Mouse (Mus musculus): Measurements from ENCODE around the gene Wbp11. TPM values are rescaled to one million over a fixed set of nuclear protein-coding genes. Genes with fewer than 3 reads are reported as not detected.

Wbp11 gene
- polyA plus RNA-seq, 1 experiment from 2014 or later, result 107 TPM

DNA sequence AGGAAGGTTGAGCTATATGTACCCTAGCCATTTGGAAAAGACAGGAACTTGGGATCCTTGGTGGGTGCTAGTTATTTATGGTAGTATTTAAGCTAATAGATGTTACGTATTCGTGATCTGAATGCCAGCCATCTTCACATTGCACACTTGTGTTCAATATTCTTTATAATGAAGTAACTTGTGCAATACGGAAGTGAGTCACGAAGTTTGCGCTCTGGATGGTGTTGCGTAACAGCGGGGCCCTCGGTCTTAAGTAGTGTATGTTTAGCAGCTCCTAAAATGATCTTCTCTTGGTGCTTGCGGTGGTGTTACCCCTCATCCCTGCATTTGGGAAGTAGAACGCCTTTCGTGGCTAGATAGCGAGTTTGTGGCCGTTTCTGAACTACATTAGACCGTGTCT lies 19.0 kb downstream of the Wbp11 start:
- WGBS, result 8% methylated on average over 14 of the region's 14 CpGs
- peak overlapping the region; percentile 83 for H3K4me3 ChIP-seq (ENCODE audit: low read length)
- no peak for ATAC-seq (ENCODE audit: low read depth)
- no peaks in the 10 kb centered on the region for H3K27me3 ChIP-seq (ENCODE audit: control insufficient read depth, insufficient read depth, low read depth, low read length)
- peaks cover 11% of the 10 kb centered on the region for H3K4me1 ChIP-seq (replicated peaks; ENCODE audit: control insufficient read depth, insufficient read depth, low read length)
- H3K27ac ChIP-seq (ENCODE audit: low read length), result peak overlapping the region; percentile 73
- peak overlapping the region; percentile 95 for H3K4me2 ChIP-seq (ENCODE audit: low read depth, low read length)
- H3K9ac ChIP-seq (ENCODE audit: low read length), result peak overlapping the region; percentile 80
- H3K9me3 ChIP-seq (ENCODE audit: control insufficient read depth, low read length), result no peaks in the 10 kb centered on the region
- peaks cover 13% of the 10 kb centered on the region for H3K36me3 ChIP-seq (ENCODE audit: control insufficient read depth, insufficient read depth, low read length)

DNA sequence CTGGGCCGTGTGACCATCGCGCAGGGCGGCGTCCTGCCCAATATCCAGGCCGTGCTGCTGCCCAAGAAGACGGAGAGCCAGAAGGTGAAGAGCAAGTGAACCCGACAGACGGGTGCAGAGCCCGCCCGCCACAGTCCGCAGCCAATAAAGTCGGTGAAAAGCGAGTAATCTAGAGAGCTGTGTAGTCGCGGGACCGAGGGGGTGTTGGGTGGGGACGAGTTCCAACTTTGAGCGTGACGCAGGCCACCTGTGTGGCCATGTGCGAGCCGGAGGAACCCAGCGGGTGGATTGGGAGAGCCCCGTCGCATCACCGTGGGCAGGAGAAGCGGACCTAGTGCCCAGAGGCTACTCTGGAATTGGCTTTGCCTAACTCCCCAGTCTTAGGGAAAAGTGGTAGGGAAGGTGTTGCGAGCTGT lies 19.4 kb downstream of the Wbp11 start:
- no peaks in the 10 kb centered on the region for H3K27me3 ChIP-seq (ENCODE audit: control insufficient read depth, insufficient read depth, low read depth, low read length)
- H3K4me2 ChIP-seq (ENCODE audit: low read depth, low read length), result peak overlapping the region; percentile 95
- H3K4me1 ChIP-seq (replicated peaks; ENCODE audit: control insufficient read depth, insufficient read depth, low read length), result peaks cover 11% of the 10 kb centered on the region
- peak overlapping the region; percentile 73 for H3K27ac ChIP-seq (ENCODE audit: low read length)
- H3K9me3 ChIP-seq (ENCODE audit: control insufficient read depth, low read length), result no peaks in the 10 kb centered on the region
- H3K4me3 ChIP-seq (ENCODE audit: low read length), result peak overlapping the region; percentile 83
- H3K36me3 ChIP-seq (ENCODE audit: control insufficient read depth, insufficient read depth, low read length), result peaks cover 9% of the 10 kb centered on the region
- WGBS, result under 1% methylated on average over 28 of the region's 28 CpGs
- ATAC-seq (ENCODE audit: low read depth), result peak; percentile 4; the same call in 1 of the 2 replicates
- H3K9ac ChIP-seq (ENCODE audit: low read length), result peak overlapping the region; percentile 80

DNA sequence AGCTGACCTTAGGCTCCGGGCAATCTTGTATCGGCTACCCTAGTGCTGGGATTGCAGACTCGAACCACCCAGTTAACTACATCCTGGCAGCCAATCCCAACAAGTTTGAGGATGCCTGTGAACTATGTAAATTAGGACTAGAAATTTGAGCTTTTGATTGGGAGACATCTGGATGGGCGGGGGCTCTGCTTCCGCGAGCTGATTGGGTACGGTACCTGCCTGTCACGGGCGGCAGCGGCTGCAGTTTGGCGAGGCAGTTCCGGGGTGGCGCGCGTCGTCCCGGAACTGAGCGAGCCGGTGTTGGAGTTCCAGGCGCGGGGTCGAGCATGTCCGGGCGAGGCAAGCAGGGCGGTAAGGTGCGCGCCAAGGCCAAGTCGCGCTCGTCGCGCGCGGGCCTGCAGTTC lies 20.0 kb downstream of the Wbp11 start, which contains the start of gene H2afj:
H2afj (plus strand) TSS at position 231 of the 404 bp plus-strand sequence.
- Histone ChIP-seq H3K4me1 (replicated peaks; ENCODE audit: control insufficient read depth, insufficient read depth, low read length) (peaks cover 15% of the 10 kb centered on the region), H3K4me3 (ENCODE audit: low read length) (peak within 1 kb of the TSS; percentile 83), H3K27ac (ENCODE audit: low read length) (peak within 1 kb of the TSS; percentile 96), H3K36me3 (ENCODE audit: control insufficient read depth, insufficient read depth, low read length) (peaks cover 6% of the 10 kb centered on the region; the same call in 1 of the 2 replicates), H3K4me2 (ENCODE audit: low read depth, low read length) (peak within 1 kb of the TSS; percentile 95), H3K9me3 (ENCODE audit: control insufficient read depth, low read length) (no peaks in the 10 kb centered on the region), H3K27me3 (ENCODE audit: control insufficient read depth, insufficient read depth, low read depth, low read length) (no peaks in the 10 kb centered on the region), H3K9ac (ENCODE audit: low read length) (peak within 1 kb of the TSS; percentile 80)
- ATAC-seq (ENCODE audit: low read depth), result peak; percentile 81
- under 1% methylated on average over 34 of the region's 34 CpGs for WGBS

DNA sequence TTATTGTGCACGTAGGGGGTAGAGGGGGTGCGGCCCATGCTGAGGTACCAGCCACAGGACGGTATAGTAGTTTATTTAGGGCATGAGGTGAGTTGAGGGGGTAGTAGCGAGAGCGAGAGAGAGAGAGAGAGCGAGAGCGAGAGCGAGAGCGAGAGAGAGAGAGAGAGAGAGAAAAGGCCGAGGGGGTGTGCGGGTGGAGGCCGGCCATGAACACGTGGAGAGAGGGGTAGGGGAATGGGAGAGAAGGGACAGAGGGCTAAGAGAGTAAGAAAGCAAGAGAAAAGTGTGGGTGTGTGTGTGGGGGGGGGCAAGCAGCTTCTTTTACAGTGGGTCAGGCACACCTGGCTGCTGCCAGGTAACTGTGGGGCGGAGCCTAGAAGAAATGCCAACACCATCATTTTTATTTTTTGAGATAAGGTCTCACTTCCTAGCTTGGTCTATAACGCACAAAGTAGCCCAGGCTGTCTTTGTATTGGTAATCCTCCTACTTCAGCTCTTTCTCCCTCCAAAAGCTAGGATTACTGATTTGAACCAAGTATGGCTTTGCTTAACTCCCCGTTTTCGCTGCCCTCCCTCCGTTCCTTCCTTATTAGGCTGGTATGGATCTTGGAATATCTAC lies 20.5 kb downstream of the Wbp11 start:
- Histone ChIP-seq H3K4me1 (replicated peaks; ENCODE audit: control insufficient read depth, insufficient read depth, low read length) (peaks cover 18% of the 10 kb centered on the region), H3K4me2 (ENCODE audit: low read depth, low read length) (peak overlapping the region; percentile 75), H3K27ac (ENCODE audit: low read length) (peak overlapping the region; percentile 96), H3K9ac (ENCODE audit: low read length) (peak overlapping the region; percentile 67), H3K27me3 (ENCODE audit: control insufficient read depth, insufficient read depth, low read depth, low read length) (no peaks in the 10 kb centered on the region), H3K4me3 (ENCODE audit: low read length) (peak overlapping the region; percentile 83), H3K36me3 (ENCODE audit: control insufficient read depth, insufficient read depth, low read length) (0 out of 2 replicates have a peak, but pooled peaks cover 4% of the 10 kb centered on the region), H3K9me3 (ENCODE audit: control insufficient read depth, low read length) (no peaks in the 10 kb centered on the region)
- 21% methylated on average over 18 of the region's 18 CpGs for WGBS
- no peak for ATAC-seq (ENCODE audit: low read depth)

DNA sequence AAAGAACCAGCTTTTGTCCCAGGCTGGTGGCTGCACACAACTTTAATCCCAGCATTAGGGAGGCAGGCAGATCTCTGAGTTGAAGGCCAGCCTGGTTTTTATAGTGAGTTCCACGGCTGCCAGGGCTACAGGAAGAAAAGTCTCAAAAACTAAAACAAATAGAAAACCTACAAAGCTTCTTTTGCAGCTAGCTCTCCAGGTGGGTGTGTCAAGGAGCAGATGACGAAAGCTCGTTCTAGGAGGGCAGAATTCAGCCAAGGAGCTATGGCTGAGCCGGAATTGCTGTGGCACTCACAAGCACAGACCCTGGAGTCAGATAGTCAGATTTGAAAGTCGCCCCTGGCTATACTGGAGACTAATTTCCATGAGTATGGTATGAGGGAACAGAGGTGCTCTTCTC lies 21.2 kb downstream of the Wbp11 start:
- no peaks in the 10 kb centered on the region for H3K9me3 ChIP-seq (ENCODE audit: control insufficient read depth, low read length)
- no peak overlapping the region; the same call in 1 of the 2 replicates for H3K4me3 ChIP-seq (ENCODE audit: low read length)
- peak overlapping the region; percentile 96 for H3K27ac ChIP-seq (ENCODE audit: low read length)
- H3K9ac ChIP-seq (ENCODE audit: low read length), result peak overlapping the region; percentile 67
- peaks cover 18% of the 10 kb centered on the region for H3K4me1 ChIP-seq (replicated peaks; ENCODE audit: control insufficient read depth, insufficient read depth, low read length)
- H3K36me3 ChIP-seq (ENCODE audit: control insufficient read depth, insufficient read depth, low read length), result 0 out of 2 replicates have a peak, but pooled peaks cover 2% of the 10 kb centered on the region
- no peak for ATAC-seq (ENCODE audit: low read depth)
- WGBS, result 62% methylated on average over 5 of the region's 5 CpGs
- H3K4me2 ChIP-seq (ENCODE audit: low read depth, low read length), result peak overlapping the region; percentile 75
- H3K27me3 ChIP-seq (ENCODE audit: control insufficient read depth, insufficient read depth, low read depth, low read length), result no peaks in the 10 kb centered on the region

DNA sequence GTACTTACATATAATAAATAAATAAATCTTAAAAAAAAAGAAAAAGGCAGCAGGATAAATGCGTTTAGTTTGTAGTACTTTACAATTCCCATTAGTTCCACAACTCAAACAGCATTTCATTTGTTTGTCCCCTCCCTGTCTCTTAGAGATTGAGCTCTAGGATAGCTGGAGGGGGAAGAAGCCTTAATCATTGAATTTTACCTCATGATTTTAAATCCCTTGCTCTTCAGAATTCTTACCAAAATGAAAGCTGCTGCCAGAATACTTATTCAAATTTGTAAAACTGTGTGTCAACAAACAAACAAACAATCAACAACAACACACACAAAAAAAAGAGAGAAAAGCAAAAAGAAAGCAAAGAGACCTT lies 22.6 kb downstream of the Wbp11 start:
- Histone ChIP-seq H3K4me3 (ENCODE audit: low read length) (no peak overlapping the region), H3K4me2 (ENCODE audit: low read depth, low read length) (no peak overlapping the region), H3K27me3 (ENCODE audit: control insufficient read depth, insufficient read depth, low read depth, low read length) (no peaks in the 10 kb centered on the region), H3K27ac (ENCODE audit: low read length) (no peak overlapping the region), H3K9me3 (ENCODE audit: control insufficient read depth, low read length) (no peaks in the 10 kb centered on the region), H3K36me3 (ENCODE audit: control insufficient read depth, insufficient read depth, low read length) (no peaks in the 10 kb centered on the region), H3K4me1 (replicated peaks; ENCODE audit: control insufficient read depth, insufficient read depth, low read length) (peaks cover 18% of the 10 kb centered on the region), H3K9ac (ENCODE audit: low read length) (no peak overlapping the region)
- ATAC-seq (ENCODE audit: low read depth), result no peak
- 77% methylated on average over 1 of the region's 1 CpGs for WGBS

DNA sequence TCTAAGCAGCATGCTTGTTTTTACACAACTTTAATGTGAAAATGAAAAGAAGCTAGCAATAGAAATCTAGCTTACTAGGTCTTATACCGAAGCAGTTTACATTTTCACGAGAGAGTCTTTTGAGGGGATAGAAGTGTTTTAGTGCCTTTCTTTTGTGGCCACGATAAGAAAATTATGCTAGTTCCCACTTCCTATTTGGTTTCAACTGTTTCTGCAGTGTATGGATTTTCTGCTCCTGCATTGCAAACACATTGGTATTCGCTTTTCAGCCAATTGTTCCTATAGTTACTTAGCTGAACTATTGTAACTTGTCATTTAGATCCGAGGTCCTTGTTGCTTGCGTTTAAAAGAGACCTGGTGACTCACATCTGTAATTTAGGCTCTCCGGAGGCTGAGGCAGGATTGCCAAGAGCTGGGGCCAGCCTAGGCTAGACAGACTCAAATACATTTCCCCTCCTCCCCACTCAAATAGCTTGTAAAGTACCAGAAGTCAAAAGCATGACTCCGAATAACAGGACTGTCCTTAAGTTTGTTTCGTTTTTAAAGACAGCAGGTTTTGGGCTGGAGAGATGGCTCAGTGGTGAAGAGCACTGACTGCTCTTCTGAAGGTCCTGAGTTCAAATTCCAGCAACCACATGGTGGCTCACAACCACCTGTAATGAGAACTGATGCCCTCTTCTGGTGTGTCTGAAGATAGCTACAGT lies 23.2 kb downstream of the Wbp11 start:
- no peaks in the 10 kb centered on the region for H3K36me3 ChIP-seq (ENCODE audit: control insufficient read depth, insufficient read depth, low read length)
- 22% methylated on average over 9 of the region's 9 CpGs for WGBS
- no peak for ATAC-seq (ENCODE audit: low read depth)

DNA sequence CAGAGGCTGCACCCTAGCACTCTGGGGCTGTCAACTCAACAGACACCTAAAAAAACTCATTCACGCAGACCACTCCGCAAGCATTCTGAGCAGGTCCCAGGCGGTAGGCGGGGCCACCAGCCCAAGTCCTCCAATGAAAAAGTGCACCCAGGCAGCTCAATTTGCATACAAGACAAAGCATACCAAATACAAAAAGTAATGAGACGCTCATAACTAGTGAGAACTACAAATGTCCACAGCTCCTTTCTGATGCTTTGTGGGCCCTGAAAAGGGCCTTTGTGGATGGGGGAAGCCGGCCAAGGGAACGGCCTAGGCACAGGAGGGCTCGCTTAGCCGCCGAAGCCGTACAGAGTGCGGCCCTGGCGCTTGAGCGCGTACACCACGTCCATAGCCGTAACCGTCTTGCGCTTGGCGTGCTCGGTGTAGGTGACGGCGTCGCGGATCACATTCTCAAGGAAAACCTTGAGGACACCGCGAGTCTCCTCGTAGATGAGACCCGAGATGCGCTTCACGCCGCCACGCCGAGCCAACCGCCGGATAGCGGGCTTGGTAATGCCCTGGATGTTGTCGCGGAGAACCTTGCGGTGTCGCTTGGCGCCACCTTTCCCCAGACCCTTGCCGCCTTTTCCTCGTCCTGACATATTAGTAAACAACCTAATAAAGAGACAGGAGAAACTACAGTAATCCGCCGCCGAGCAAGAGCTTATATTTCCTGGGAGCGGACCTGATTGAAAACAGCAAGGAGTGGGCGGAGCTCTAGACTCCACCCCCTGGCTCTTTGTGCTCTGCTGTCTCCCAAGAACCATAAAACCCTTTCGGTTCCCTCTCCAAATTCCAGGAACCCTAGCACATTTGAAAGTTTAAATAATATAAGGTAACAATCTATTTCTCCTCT lies 24.0 kb downstream of the Wbp11 start, which contains the start of gene Hist4h4:
Hist4h4 (minus strand) TSS at position 677 of the 895 bp plus-strand sequence.
- peaks cover 15% of the 10 kb centered on the region for H3K4me1 ChIP-seq (replicated peaks; ENCODE audit: control insufficient read depth, insufficient read depth, low read length)
- no peaks in the 10 kb centered on the region for H3K9me3 ChIP-seq (ENCODE audit: control insufficient read depth, low read length)
- H3K4me3 ChIP-seq (ENCODE audit: low read length), result peak within 1 kb of the TSS; percentile 59
- WGBS, result under 1% methylated on average over 50 of the region's 50 CpGs
- H3K4me2 ChIP-seq (ENCODE audit: low read depth, low read length), result peak within 1 kb of the TSS; percentile 71
- H3K27ac ChIP-seq (ENCODE audit: low read length), result peak within 1 kb of the TSS; percentile 100
- ATAC-seq (ENCODE audit: low read depth), result peak; percentile 71
- no peaks in the 10 kb centered on the region for H3K27me3 ChIP-seq (ENCODE audit: control insufficient read depth, insufficient read depth, low read depth, low read length)
- H3K36me3 ChIP-seq (ENCODE audit: control insufficient read depth, insufficient read depth, low read length), result no peaks in the 10 kb centered on the region
- peak within 1 kb of the TSS; percentile 92 for H3K9ac ChIP-seq (ENCODE audit: low read length)

More for the DNA sequence above, 23.2 kb downstream of the Wbp11 start:
- H3K9me3 ChIP-seq (ENCODE audit: control insufficient read depth, low read length), result no peaks in the 10 kb centered on the region
- H3K9ac ChIP-seq (ENCODE audit: low read length), result peak overlapping the region; percentile 59
- H3K27ac ChIP-seq (ENCODE audit: low read length), result peak overlapping the region; percentile 100
- H3K4me2 ChIP-seq (ENCODE audit: low read depth, low read length), result peak overlapping the region; percentile 71
- H3K27me3 ChIP-seq (ENCODE audit: control insufficient read depth, insufficient read depth, low read depth, low read length), result no peaks in the 10 kb centered on the region
- peaks cover 18% of the 10 kb centered on the region for H3K4me1 ChIP-seq (replicated peaks; ENCODE audit: control insufficient read depth, insufficient read depth, low read length)
- H3K4me3 ChIP-seq (ENCODE audit: low read length), result peak overlapping the region; percentile 59

Measured in lung, embryonic 16.5 days (tissue).